Mouse (Mus musculus) CH12F3 (cell line): ENCODE results near the gene Tcte2.

ENCODE experiments used
- in situ Hi-C: fragments of 300-500 bp; cut with MboI; formaldehyde crosslinking; loops from 2 replicates; pipeline ENCODE4 v1.14.3; 2020; ENCODE audit warnings: low sequenced_read_pairs

Gene Tcte2

GRCm38 (mm10) chr17:13663386-13664166 is 98.0 kb downstream of the Tcte2 start:
- in situ Hi-C loops, result no loop called here
